Mouse (Mus musculus) heart, adult 2 months (tissue): ENCODE measurements around the gene Otx2.

Source experiments
- CTCF ChIP-seq: fragments of 200-600 bp; IDR thresholded peaks from 2 replicates; pipeline ENCODE4 v1.8.1; 2022; ENCODE audit warnings: antibody characterized with exemption, mild to moderate bottlenecking, moderate library complexity
- EP300 ChIP-seq: fragments of 200-500 bp; IDR thresholded peaks from 2 replicates; pipeline ENCODE4 v1.6.1; 2011; ENCODE audit warnings: low read depth, low read length, control low read depth; ENCODE audit not compliant: insufficient read depth
- POLR2A ChIP-seq: fragments of 200-500 bp; IDR thresholded peaks from 2 replicates; pipeline ENCODE4 v1.6.1; 2011; ENCODE audit warnings: mild to moderate bottlenecking, low read depth, low read length, control low read depth; ENCODE audit not compliant: insufficient read depth

DNA sequence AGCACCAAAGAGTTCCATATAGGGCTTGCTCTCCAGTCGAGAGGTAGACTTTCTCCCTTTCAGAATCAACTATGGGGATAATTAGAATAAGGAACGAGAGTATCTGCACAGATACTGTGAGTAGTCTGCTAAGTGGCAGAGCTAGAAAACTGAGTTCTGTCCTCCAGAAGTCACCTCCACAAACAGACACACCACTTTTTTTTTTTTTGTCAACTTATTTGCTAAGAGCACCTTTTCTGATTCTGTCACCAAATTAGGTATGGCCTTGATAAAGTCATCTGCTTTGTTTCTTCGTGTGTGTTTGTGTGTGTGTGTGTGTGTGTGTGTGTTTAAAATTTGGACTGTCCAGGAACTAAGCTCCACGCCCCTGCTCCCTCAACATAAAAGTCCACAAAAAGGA is 13.0 kb downstream of the Otx2 start:
- TF ChIP-seq CTCF: no peak
- no peak for TF ChIP-seq POLR2A
- no peak for TF ChIP-seq EP300
